Mouse (Mus musculus): ENCODE data around the gene Trpm4.
A peak's percentile ranks its signal among the peaks of the same experiment; 100 is the strongest.

The Trpm4 gene

GRCm38 (mm10) chr7:45346905-45347304 lies 13.3 kb upstream of the Trpm4 start:
- no peak for DNase-seq (ENCODE audit: low spot score)

GRCm38 (mm10) chr7:45343543-45343942 lies 10.0 kb upstream of the Trpm4 start:
- DNase-seq (ENCODE audit: low spot score): no peak

- no peak for DNase-seq (ENCODE audit: low spot score)
These were observed 8.5 kb upstream of the Trpm4 start for GRCm38 (mm10) chr7:45342081-45342480.

GRCm38 (mm10) chr7:45341303-45341702 lies 7.7 kb upstream of the Trpm4 start:
- peak; percentile 87 for DNase-seq (ENCODE audit: low spot score)

DNA sequence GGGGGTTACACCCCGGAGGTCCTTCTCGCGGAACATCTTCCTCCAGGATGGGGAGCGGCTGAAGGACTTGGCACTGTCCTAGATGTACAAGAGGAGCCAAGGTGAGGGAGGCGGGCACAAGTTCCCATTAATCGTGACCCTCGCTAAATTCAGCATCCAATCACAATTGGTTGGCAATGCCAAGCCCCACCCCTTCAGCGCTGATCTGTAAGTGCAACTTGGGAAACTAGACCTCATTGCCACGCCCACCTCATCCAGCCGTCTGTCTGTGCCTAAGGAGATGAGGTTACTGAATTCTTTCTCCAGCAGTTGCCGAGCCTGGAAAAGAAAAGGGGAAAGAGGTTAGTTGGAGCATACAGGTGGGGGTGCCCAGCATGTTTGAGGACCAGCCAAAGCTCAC lies 7.1 kb upstream of the Trpm4 start:
- DNase-seq (ENCODE audit: low spot score): no peak

DNA sequence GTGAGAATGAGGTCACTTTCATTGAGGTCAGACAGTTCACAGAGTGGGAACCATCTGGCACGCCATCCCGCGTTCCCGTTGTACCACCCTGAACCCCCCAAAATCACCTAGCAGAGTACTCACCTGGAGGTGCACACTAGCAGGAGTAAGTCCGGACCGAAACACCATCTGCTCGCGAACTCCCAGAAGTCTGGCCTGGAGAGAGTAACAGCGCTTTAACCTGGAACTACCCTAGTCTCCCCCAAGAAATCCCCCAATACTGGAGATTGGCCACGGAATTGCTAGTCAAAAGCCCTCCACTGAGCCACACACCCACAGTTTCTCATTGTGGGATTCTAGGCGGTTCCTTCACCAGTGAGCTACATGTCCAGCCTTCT lies 6.5 kb upstream of the Trpm4 start:
- DNase-seq (ENCODE audit: low spot score): no peak

- no peak for DNase-seq (ENCODE audit: low spot score)
These were observed 6.0 kb upstream of the Trpm4 start for GRCm38 (mm10) chr7:45339410-45340065.

DNA sequence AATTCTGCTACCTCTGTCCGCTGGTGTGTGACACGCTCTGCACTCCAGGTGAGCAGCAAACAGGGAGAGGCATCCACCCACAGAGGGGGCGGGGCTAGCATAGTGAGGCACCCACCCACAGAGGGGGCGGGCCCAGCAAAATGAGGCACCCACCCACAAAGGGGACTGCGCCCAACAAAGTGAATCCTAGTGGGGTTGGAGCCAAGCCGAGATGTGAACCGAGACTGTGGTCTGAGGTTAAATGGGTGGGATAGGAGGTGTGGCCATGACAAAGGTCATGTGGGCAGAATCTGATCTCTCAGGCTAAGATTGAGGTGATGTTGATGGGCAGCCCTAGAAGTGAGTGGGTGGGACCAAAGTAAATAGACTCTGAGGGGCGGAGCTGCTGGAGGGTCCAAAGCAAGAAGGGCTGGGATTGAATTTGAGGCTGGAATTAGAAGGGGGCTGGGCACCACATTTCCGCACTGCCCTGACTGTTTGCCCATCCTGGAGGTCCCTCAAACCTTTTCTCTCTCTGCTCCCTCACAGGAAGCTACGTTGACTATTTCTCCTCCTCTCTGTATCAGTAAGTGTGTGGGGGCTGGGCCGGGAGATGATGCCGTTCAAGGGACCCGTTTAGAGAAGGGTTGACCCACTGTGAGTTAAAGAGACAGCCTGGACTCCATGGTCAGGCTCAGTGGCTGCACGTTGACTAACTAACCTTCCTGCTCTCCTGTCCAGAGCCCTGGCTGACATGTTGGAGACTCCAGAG lies 4.8 kb upstream of the Trpm4 start:
- DNase-seq (ENCODE audit: low spot score): peak; percentile 53

DNA sequence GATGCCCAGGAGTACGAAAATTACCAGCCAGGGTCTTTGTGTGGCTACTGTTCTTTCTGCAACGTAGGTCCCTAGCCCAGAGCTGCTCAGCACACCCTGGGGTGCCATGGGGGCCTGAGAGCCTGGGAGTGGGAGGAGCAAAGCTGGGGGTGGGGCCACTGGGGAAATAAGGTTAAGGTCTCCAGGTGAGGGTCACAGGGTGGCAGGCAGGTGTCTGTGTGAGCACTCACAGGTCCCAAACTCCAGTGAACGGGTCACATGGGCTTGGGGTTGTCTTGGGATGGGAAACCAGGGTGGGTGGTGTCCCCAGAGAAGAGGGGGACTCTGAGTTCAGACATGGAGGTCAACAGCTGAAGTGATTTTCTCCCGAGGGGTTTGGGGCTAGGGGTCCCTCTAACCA lies 3.9 kb upstream of the Trpm4 start:
- DNase-seq (ENCODE audit: low spot score): no peak

DNA sequence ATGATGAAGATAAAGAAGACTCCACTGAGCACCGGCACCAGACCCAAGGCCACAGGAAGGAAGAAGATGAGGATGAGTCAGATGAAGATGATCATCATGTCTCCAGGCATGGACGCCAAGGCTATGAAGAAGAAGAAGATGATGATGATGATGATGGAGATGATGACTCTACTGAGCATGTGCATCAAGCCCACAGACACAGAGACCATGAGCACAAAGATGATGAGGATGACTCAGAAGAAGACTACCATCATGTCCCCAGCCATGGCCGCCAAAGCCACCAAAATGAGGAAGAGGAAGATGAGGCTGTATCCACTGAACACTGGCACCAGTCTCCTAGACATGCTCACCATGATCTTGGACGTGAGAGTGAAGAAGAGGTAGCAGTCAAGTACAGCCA lies 2.7 kb upstream of the Trpm4 start:
- no peak for DNase-seq (ENCODE audit: low spot score)

DNA sequence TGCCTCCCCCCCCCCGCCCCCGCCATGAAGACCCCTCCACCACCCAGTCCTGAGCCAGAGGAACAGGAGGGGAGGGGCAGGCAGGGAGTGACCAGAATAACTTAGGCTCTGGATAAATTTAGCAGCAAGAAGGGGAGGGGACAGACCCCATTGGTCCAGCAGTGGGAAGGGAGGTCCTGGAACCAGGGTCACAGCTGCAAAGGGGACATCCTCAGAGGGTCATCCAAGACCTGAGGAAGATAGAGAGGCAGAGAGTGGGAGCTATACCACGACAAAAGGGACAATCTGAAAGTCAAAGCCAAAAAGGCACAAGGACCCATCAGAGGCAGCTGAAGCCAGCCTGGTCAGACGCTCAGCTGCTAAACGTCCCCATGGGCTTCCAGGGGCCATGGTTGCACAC lies 1.5 kb upstream of the Trpm4 start, which contains the start of gene Hrc:
TSS of gene Hrc (plus strand) at position 235 of the 400 bp plus-strand sequence.
- DNase-seq (ENCODE audit: low spot score): no peak

- DNase-seq (ENCODE audit: low spot score): no peak
These were observed 1.0 kb upstream of the Trpm4 start for GRCm38 (mm10) chr7:45334605-45335004.

- peak; percentile 35 for DNase-seq (ENCODE audit: low spot score)
These were observed 725 bp downstream of the Trpm4 start for GRCm38 (mm10) chr7:45332685-45333425.

DNA sequence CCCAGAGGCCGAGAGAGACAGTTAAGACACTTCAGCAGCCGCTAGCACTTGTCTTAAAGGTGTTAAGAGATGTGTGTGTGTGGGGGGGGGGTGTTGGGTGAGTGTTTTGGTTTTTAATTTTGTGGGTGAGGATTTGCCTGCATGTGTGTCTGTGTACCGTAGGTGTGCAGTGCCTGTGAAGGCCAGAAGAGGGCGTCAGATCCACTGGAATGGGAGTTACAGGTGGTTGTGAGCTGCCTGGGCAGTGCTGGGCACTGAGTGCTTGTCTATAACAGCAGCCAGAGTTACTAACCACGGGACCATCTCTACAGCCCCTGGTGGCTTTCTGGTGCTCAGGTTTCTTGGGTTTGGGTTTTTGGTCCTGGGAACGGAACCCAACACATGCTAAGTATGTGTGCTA lies 2.1 kb downstream of the Trpm4 start:
- DNase-seq (ENCODE audit: low spot score): no peak

DNA sequence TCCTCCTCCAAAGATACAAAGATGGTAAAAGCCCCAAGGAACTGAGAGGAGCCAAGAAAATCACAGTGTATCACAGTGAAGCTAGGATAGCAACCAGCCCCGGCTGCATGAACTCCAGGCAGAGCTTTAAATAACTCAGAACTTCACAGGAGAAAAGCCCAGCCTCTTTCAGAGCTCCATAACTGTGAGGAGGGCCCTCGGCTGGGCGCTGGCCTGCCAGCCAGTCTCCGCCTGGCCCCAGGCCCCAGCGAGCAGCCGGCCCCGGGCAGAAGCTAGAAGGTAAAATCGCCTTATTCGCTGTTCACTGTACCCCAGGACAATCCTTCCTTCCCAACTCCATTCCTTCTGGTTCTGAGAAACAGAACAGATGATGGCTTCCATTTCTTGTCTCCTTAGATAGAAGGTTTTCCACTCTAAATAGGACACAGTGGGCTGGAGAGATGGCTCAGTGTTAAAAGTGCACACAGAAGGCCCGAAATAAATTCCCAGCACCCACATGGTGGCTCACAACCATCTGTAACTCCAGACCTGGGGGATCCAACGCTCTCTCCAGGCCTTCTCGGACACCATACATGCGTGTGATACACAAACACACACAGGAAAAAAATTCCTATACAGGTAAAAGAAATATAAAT lies 4.6 kb downstream of the Trpm4 start:
- DNase-seq (ENCODE audit: low spot score): no peak

- DNase-seq (ENCODE audit: low spot score): no peak
These were observed 7.8 kb downstream of the Trpm4 start for GRCm38 (mm10) chr7:45325800-45326199.

GRCm38 (mm10) chr7:45323069-45323468 lies 10.5 kb downstream of the Trpm4 start:
- DNase-seq (ENCODE audit: low spot score): no peak

DNA sequence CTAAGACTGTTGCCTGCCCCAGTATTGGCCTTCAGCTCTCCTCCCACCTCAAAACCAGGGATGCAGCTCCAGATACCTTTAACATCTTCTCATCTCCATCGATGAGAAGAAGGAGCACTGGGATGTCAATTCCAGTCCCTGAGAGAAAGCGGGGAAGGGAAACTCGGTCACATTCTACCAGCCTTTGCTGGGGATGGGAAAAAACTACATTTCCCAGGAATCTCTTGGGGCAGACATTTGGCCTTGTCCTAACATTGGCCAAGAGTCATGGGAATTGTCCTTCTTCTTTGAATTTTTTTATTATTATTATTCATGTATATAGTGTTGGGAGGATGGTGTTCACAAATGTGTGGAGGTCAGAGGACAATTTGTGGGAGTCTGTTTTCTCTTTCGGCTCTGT lies 11.3 kb downstream of the Trpm4 start:
- DNase-seq (ENCODE audit: low spot score): no peak

GRCm38 (mm10) chr7:45316536-45316935 lies 17.0 kb downstream of the Trpm4 start:
- DNase-seq (ENCODE audit: low spot score): no peak

GRCm38 (mm10) chr7:45315182-45315701 lies 18.3 kb downstream of the Trpm4 start:
- DNase-seq (ENCODE audit: low spot score): no peak

GRCm38 (mm10) chr7:45313495-45313894 lies 20.1 kb downstream of the Trpm4 start:
- DNase-seq (ENCODE audit: low spot score): no peak

DNA sequence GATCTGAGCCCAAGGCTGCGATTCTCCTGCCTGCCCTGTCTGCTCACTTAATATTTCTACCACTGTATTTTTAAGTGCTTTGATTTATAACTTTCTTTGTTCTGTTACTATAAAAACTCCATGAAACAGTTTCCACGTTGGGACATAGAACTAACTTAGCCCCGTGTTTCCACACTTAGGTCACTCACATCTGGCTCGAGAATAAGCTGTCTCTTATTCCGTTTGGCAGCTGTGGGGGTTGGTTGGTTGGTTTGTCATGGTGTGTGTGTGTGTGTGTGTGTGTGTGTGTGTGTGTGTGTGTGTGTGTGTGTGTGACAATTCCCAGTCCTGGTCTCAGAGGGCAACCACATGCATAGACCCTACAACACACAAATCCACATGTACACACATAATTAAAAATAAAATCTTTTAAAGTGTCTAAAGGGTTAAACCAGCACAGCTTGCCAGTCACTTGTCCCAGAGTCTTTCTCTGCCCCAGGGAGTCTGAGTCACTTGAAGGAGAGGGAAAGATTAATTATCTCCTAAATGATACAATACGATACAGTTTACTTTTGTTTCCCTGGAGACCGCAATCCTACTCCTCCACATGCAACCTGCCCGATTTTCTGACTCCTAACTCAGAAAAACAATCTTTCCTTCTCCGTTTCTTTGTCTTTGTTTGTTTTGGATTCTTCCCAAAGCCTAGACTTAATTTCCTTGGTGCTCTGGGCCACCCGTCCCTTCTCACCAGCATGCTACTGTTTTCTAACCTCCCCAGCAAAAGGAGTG lies 20.7 kb downstream of the Trpm4 start:
- no peak for DNase-seq (ENCODE audit: low spot score)
